Mouse (Mus musculus): ENCODE measurements around the gene Adipoq. TPM values are rescaled to one million over a fixed set of nuclear protein-coding genes. Genes with fewer than 3 reads are reported as not detected.

The Adipoq gene
- polyA plus RNA-seq, 2 experiments = 0.26 to 0.29 TPM

GRCm38 (mm10) chr16:23109350-23110280 lies 36.7 kb upstream of the Adipoq start:
- TF ChIP-seq POLR2A (IDR thresholded peaks at IDR 0.05; ENCODE audit: borderline replicate concordance, extremely low read depth, insufficient read depth, insufficient read length) = no peak
- DNase-seq (ENCODE audit: low spot score) (no peak), ATAC-seq (ENCODE audit: low FRiP score, low read depth) (no peak)
- peak overlapping the region; percentile 97 for H3K4me3 ChIP-seq (replicated peaks; ENCODE audit: low read length)
- H3K9ac ChIP-seq (ENCODE audit: low read depth, low read length, severe bottlenecking) = peak overlapping the region; percentile 100
- 49% methylated on average over 5 of the region's 5 CpGs for WGBS
- no peaks in the 10 kb centered on the region for H3K9me3 ChIP-seq (ENCODE audit: control insufficient read depth, low read length)
- peaks cover 16% of the 10 kb centered on the region for H3K4me1 ChIP-seq (ENCODE audit: control insufficient read depth, insufficient read depth, low read length)
- peaks cover 58% of the 10 kb centered on the region for H3K36me3 ChIP-seq (ENCODE audit: control insufficient read depth, insufficient read depth, low read length)
- no peaks in the 10 kb centered on the region for H3K27me3 ChIP-seq (ENCODE audit: control insufficient read depth, insufficient read depth, low read length)
- H3K4me2 ChIP-seq (replicated peaks; ENCODE audit: low read depth, low read length, severe bottlenecking) = peak overlapping the region; percentile 94
- 0 out of 2 replicates have a peak overlapping the region, but pooled peaks have one; percentile 28 for H3K27ac ChIP-seq (replicated peaks; ENCODE audit: low read depth, low read length)

- H3K36me3 ChIP-seq (ENCODE audit: control insufficient read depth, insufficient read depth, low read length) = peaks cover 72% of the 10 kb centered on the region
Measured at GRCm38 (mm10) chr16:23112348-23112747, 34.0 kb upstream of the Adipoq start.

GRCm38 (mm10) chr16:23112861-23113435 lies 33.4 kb upstream of the Adipoq start:
- DNase-seq (ENCODE audit: low spot score) (no peak), ATAC-seq (ENCODE audit: low FRiP score, low read depth) (no peak)
- Histone ChIP-seq H3K36me3 (ENCODE audit: control insufficient read depth, insufficient read depth, low read length) (peaks cover 74% of the 10 kb centered on the region), H3K4me3 (replicated peaks; ENCODE audit: low read length) (no peak overlapping the region), H3K9ac (ENCODE audit: low read depth, low read length, severe bottlenecking) (no peak overlapping the region), H3K9me3 (ENCODE audit: control insufficient read depth, low read length) (no peaks in the 10 kb centered on the region), H3K27me3 (ENCODE audit: control insufficient read depth, insufficient read depth, low read length) (no peaks in the 10 kb centered on the region), H3K27ac (replicated peaks; ENCODE audit: low read depth, low read length) (no peak overlapping the region), H3K4me2 (replicated peaks; ENCODE audit: low read depth, low read length, severe bottlenecking) (no peak overlapping the region), H3K4me1 (ENCODE audit: control insufficient read depth, insufficient read depth, low read length) (peaks cover 13% of the 10 kb centered on the region)
- 55% methylated on average over 9 of the region's 9 CpGs for WGBS
- TF ChIP-seq POLR2A (IDR thresholded peaks at IDR 0.05; ENCODE audit: borderline replicate concordance, extremely low read depth, insufficient read depth, insufficient read length) = no peak

More at GRCm38 (mm10) chr16:23112348-23112747, 34.0 kb upstream of the Adipoq start:
- ATAC-seq (ENCODE audit: low FRiP score, low read depth) (no peak), DNase-seq (ENCODE audit: low spot score) (no peak)
- TF ChIP-seq POLR2A (IDR thresholded peaks at IDR 0.05; ENCODE audit: borderline replicate concordance, extremely low read depth, insufficient read depth, insufficient read length) = no peak
- Histone ChIP-seq H3K4me2 (replicated peaks; ENCODE audit: low read depth, low read length, severe bottlenecking) (no peak overlapping the region), H3K27ac (replicated peaks; ENCODE audit: low read depth, low read length) (no peak overlapping the region), H3K9ac (ENCODE audit: low read depth, low read length, severe bottlenecking) (no peak overlapping the region), H3K4me1 (ENCODE audit: control insufficient read depth, insufficient read depth, low read length) (peaks cover 13% of the 10 kb centered on the region), H3K27me3 (ENCODE audit: control insufficient read depth, insufficient read depth, low read length) (no peaks in the 10 kb centered on the region), H3K9me3 (ENCODE audit: control insufficient read depth, low read length) (no peaks in the 10 kb centered on the region), H3K4me3 (replicated peaks; ENCODE audit: low read length) (no peak overlapping the region)
- 80% methylated on average over 12 of the region's 12 CpGs for WGBS

DNA sequence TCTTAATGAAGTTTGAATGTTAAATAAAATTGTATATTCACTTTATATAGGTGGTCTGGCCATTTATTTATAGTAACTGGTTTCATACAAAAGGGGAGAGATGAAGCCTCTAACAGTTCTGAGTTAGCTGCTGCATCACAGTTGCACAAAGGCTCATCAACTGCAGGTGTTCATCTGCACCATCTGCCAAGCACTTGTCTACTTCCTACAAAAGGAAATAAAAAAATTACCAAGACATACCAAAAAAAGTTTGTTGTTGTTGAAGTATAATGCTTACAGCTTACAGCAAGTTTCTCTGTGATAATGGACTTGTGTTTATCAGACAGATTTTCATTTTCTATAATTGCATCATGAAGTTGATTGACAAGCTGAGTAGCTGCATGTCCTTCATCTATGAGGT lies 32.4 kb upstream of the Adipoq start:
- ATAC-seq (ENCODE audit: low FRiP score, low read depth) (no peak), DNase-seq (ENCODE audit: low spot score) (no peak)
- H3K9me3 ChIP-seq (ENCODE audit: control insufficient read depth, low read length) = no peaks in the 10 kb centered on the region
- no peaks in the 10 kb centered on the region for H3K27me3 ChIP-seq (ENCODE audit: control insufficient read depth, insufficient read depth, low read length)
- no peak overlapping the region for H3K4me3 ChIP-seq (replicated peaks; ENCODE audit: low read length)
- no peak overlapping the region for H3K4me2 ChIP-seq (replicated peaks; ENCODE audit: low read depth, low read length, severe bottlenecking)
- H3K36me3 ChIP-seq (ENCODE audit: control insufficient read depth, insufficient read depth, low read length) = peaks cover 68% of the 10 kb centered on the region
- TF ChIP-seq POLR2A (IDR thresholded peaks at IDR 0.05; ENCODE audit: borderline replicate concordance, extremely low read depth, insufficient read depth, insufficient read length) = no peak
- H3K27ac ChIP-seq (replicated peaks; ENCODE audit: low read depth, low read length) = no peak overlapping the region
- peaks cover 13% of the 10 kb centered on the region for H3K4me1 ChIP-seq (ENCODE audit: control insufficient read depth, insufficient read depth, low read length)
- no peak overlapping the region for H3K9ac ChIP-seq (ENCODE audit: low read depth, low read length, severe bottlenecking)

GRCm38 (mm10) chr16:23114339-23115171 lies 31.8 kb upstream of the Adipoq start:
- peaks cover 66% of the 10 kb centered on the region for H3K36me3 ChIP-seq (ENCODE audit: control insufficient read depth, insufficient read depth, low read length)
- 63% methylated on average over 5 of the region's 5 CpGs for WGBS
- no peak for TF ChIP-seq POLR2A (IDR thresholded peaks at IDR 0.05; ENCODE audit: borderline replicate concordance, extremely low read depth, insufficient read depth, insufficient read length)

More at GRCm38 (mm10) chr16:23114339-23115171, 31.8 kb upstream of the Adipoq start:
- no peak for DNase-seq (ENCODE audit: low spot score)
- Histone ChIP-seq H3K27me3 (ENCODE audit: control insufficient read depth, insufficient read depth, low read length) (no peaks in the 10 kb centered on the region), H3K9me3 (ENCODE audit: control insufficient read depth, low read length) (no peaks in the 10 kb centered on the region), H3K9ac (ENCODE audit: low read depth, low read length, severe bottlenecking) (no peak overlapping the region), H3K4me1 (ENCODE audit: control insufficient read depth, insufficient read depth, low read length) (peaks cover 10% of the 10 kb centered on the region), H3K4me2 (replicated peaks; ENCODE audit: low read depth, low read length, severe bottlenecking) (no peak overlapping the region), H3K27ac (replicated peaks; ENCODE audit: low read depth, low read length) (no peak overlapping the region), H3K4me3 (replicated peaks; ENCODE audit: low read length) (no peak overlapping the region)
- ATAC-seq (ENCODE audit: low FRiP score, low read depth) = 0 out of 2 replicates have a peak, but pooled peaks have one; percentile 12

All from limb, embryonic 14.5 days (tissue).